8 mouse cellular contexts compared by ENCODE assay signal in genomic region chr19:22303952-22304655, GRCm38 (mm10).
DNase-seq lines count a peak whose midpoint lies in the region; ATAC-seq and TF ChIP-seq lines count a peak whose summit lies in the region.

No protein-coding gene starts in this region.

- H3K9me3 ChIP-seq in CH12.LX (replicated peaks; ENCODE audit: low read length) = no peaks in the 10 kb centered on the region
- no peaks in the 10 kb centered on the region for H3K9me3 ChIP-seq in forebrain, embryonic 15.5 days
- H3K9me3 ChIP-seq in liver, embryonic 13.5 days (replicated peaks) = no peaks in the 10 kb centered on the region
- no peaks in the 10 kb centered on the region for H3K9me3 ChIP-seq in neural tube, embryonic 11.5 days (ENCODE audit: control insufficient read depth, low read length)
- H3K9me3 ChIP-seq in stomach, postnatal 0 days (ENCODE audit: control insufficient read depth, low read length) = no peaks in the 10 kb centered on the region

- no peak overlapping the region for H3K27ac ChIP-seq in CH12.LX (ENCODE audit: insufficient read depth, low read depth)
- H3K27ac ChIP-seq in forebrain, embryonic 15.5 days (replicated peaks) = peak overlapping the region; percentile 53; the same call in 1 of the 2 replicates
- H3K27ac ChIP-seq in liver, embryonic 13.5 days = no peak overlapping the region
- H3K27ac ChIP-seq in neural tube, embryonic 11.5 days (ENCODE audit: low read depth, low read length) = no peak overlapping the region
- no peak overlapping the region for H3K27ac ChIP-seq in stomach, postnatal 0 days (replicated peaks)

- no peak for TF ChIP-seq EP300 in CH12.LX (IDR thresholded peaks at IDR 0.05; ENCODE audit: low read length)
- TF ChIP-seq EP300 in stomach, postnatal 0 days (optimal IDR thresholded peaks at IDR 0.05) = no peak

- H3K4me2 ChIP-seq in CH12.LX (ENCODE audit: insufficient read depth, low read depth, poor library complexity, severe bottlenecking) = peak overlapping the region; percentile 16; the same call in 1 of the 2 replicates
- H3K4me2 ChIP-seq in forebrain, embryonic 15.5 days (replicated peaks) = peak overlapping the region; percentile 45
- peak overlapping the region; percentile 41 for H3K4me2 ChIP-seq in liver, embryonic 13.5 days
- H3K4me2 ChIP-seq in neural tube, embryonic 11.5 days (ENCODE audit: low read depth) = peak overlapping the region; percentile 42
- peak overlapping the region; percentile 48 for H3K4me2 ChIP-seq in stomach, postnatal 0 days (replicated peaks; ENCODE audit: low read depth)

- no peaks in the 10 kb centered on the region for H3K27me3 ChIP-seq in CH12.LX (replicated peaks)
- H3K27me3 ChIP-seq in forebrain, embryonic 15.5 days = no peaks in the 10 kb centered on the region
- no peaks in the 10 kb centered on the region for H3K27me3 ChIP-seq in liver, embryonic 13.5 days
- no peaks in the 10 kb centered on the region for H3K27me3 ChIP-seq in neural tube, embryonic 11.5 days (ENCODE audit: control insufficient read depth, insufficient read depth, low read length)
- no peaks in the 10 kb centered on the region for H3K27me3 ChIP-seq in stomach, postnatal 0 days (ENCODE audit: control insufficient read depth, insufficient read depth, low read length)

- peak; percentile 86 for ATAC-seq in forebrain, embryonic 15.5 days (replicated peaks)
- no peak for ATAC-seq in liver, embryonic 13.5 days (ENCODE audit: low read depth)
- peak; percentile 75 for ATAC-seq in neural tube, embryonic 11.5 days (ENCODE audit: insufficient read depth, low FRiP score, low TSS enrichment)
- 0 out of 2 replicates have a peak, but pooled peaks have one; percentile 18 for ATAC-seq in stomach, postnatal 0 days (ENCODE audit: low FRiP score, low TSS enrichment)

- intact Hi-C loops in heart, postnatal 10 days (cut with DNase I) = loop anchor here (1.0 to 10.0 kb wide), 6 partner anchors 362 to 932 kb away; partner anchors contain the start of gene Cemip2

- H3K4me3 ChIP-seq in CH12.LX (replicated peaks in 1 of 3; ENCODE audit: low read depth in 2 of 3, low read length in 2 of 3, poor library complexity in 1 of 3) = no peak overlapping the region
- peak overlapping the region; percentile 30 for H3K4me3 ChIP-seq in forebrain, embryonic 15.5 days
- H3K4me3 ChIP-seq in liver, embryonic 13.5 days (replicated peaks) = no peak overlapping the region
- peak overlapping the region; percentile 10; the same call in 1 of the 2 replicates for H3K4me3 ChIP-seq in neural tube, embryonic 11.5 days (ENCODE audit: low read depth, low read length)
- H3K4me3 ChIP-seq in stomach, postnatal 0 days (ENCODE audit: low read depth, low read length) = peak overlapping the region; percentile 11; the same call in 1 of the 2 replicates

- peak; percentile 56 for TF ChIP-seq RAD21 in CH12.LX (IDR thresholded peaks at IDR 0.05; ENCODE audit: low read depth, low read length)

- WGBS in forebrain, embryonic 15.5 days = 1% methylated on average over 15 of the region's 18 CpGs
- WGBS in liver, embryonic 13.5 days (ENCODE audit: insufficient replicate concordance) = 12% methylated on average over 16 of the region's 18 CpGs
- WGBS in neural tube, embryonic 11.5 days = 3% methylated on average over 16 of the region's 18 CpGs
- WGBS in stomach, postnatal 0 days = 4% methylated on average over 16 of the region's 18 CpGs

- in situ Hi-C loops in CH12.LX (cut with MboI; ENCODE audit: low pct_ligation_motif_present, low pct_unique_long_range_greater_than_20kb, low sequenced_read_pairs) = loop anchor here (10.0 to 25.0 kb wide), 2 partner anchors 529 to 742 kb away; partner anchors contain the start of gene Cemip2

- no peaks in the 10 kb centered on the region for H3K36me3 ChIP-seq in CH12.LX (replicated peaks in 1 of 2; ENCODE audit: control insufficient read depth in 1 of 2, insufficient read depth in 1 of 2, low read length in 1 of 2)
- no peaks in the 10 kb centered on the region for H3K36me3 ChIP-seq in forebrain, embryonic 15.5 days
- no peaks in the 10 kb centered on the region for H3K36me3 ChIP-seq in liver, embryonic 13.5 days
- no peaks in the 10 kb centered on the region for H3K36me3 ChIP-seq in neural tube, embryonic 11.5 days (ENCODE audit: control insufficient read depth, insufficient read depth, low read length)
- no peaks in the 10 kb centered on the region for H3K36me3 ChIP-seq in stomach, postnatal 0 days (ENCODE audit: control insufficient read depth, insufficient read depth, low read length)

- H3K79me2 ChIP-seq in CH12.LX (replicated peaks; ENCODE audit: control insufficient read depth, extremely low read depth, insufficient read depth, poor library complexity, severe bottlenecking) = no peaks in the 10 kb centered on the region

- no peak overlapping the region for H3K9ac ChIP-seq in CH12.LX (ENCODE audit: insufficient read depth, low read depth)
- H3K9ac ChIP-seq in forebrain, embryonic 15.5 days (replicated peaks) = peak overlapping the region; percentile 12; the same call in 1 of the 2 replicates
- no peak overlapping the region for H3K9ac ChIP-seq in liver, embryonic 13.5 days
- H3K9ac ChIP-seq in neural tube, embryonic 11.5 days (ENCODE audit: low read length) = peak overlapping the region; percentile 41; the same call in 1 of the 2 replicates
- no peak overlapping the region for H3K9ac ChIP-seq in stomach, postnatal 0 days (ENCODE audit: low read length)

- dilution Hi-C loops in CH12.LX (cut with MboI; ENCODE audit: extremely low pct_ligation_motif_present, extremely low pct_unique_long_range_greater_than_20kb, low sequenced_read_pairs) = no loop called here

- DNase-seq in CH12.LX (ENCODE audit: extremely low read depth) = peak; percentile 90
- peak; percentile 53 for DNase-seq in c-Kit-positive CD71-positive TER-119-positive erythroid progenitor cells, embryonic 14.5 days (ENCODE audit: low spot score)
- peak; percentile 81 to 90 for DNase-seq in heart, postnatal 10 days
- peak; percentile 77 to 91 for DNase-seq in kidney, postnatal 36 days
- peak; percentile 22 for DNase-seq in liver, embryonic 13.5 days
- peak; percentile 77 for DNase-seq in neural tube, embryonic 11.5 days (ENCODE audit: low spot score)
- DNase-seq in stomach, postnatal 0 days (ENCODE audit: low spot score) = peak; percentile 85

- peak; percentile 30 to 67 for TF ChIP-seq CTCF in CH12.LX (conservative IDR thresholded peaks at IDR 0.05 in 1 of 2, IDR thresholded peaks at IDR 0.05 in 1 of 2; ENCODE audit: low read depth in 2 of 2, low read length in 2 of 2)
- TF ChIP-seq CTCF in stomach, postnatal 0 days (IDR thresholded peaks at IDR 0.05; ENCODE audit: low read depth) = peak; percentile 72

- TF ChIP-seq POLR2A in CH12.LX (IDR thresholded peaks at IDR 0.05; ENCODE audit: low read depth, low read length) = no peak

- peaks cover 0 to 6% of the 10 kb centered on the region in 2 experiments; a peak in 2 of 4 replicates for H3K4me1 ChIP-seq in CH12.LX (ENCODE audit: control insufficient read depth in 1 of 2, insufficient read depth in 2 of 2)
- peaks cover 14% of the 10 kb centered on the region for H3K4me1 ChIP-seq in forebrain, embryonic 15.5 days
- no peaks in the 10 kb centered on the region for H3K4me1 ChIP-seq in liver, embryonic 13.5 days (replicated peaks)
- peaks cover 8% of the 10 kb centered on the region; the same call in 1 of the 2 replicates for H3K4me1 ChIP-seq in neural tube, embryonic 11.5 days (ENCODE audit: control insufficient read depth, insufficient read depth, low read length)
- H3K4me1 ChIP-seq in stomach, postnatal 0 days (replicated peaks; ENCODE audit: control insufficient read depth, insufficient read depth) = no peaks in the 10 kb centered on the region

TF ChIP-seq in CH12.LX, 34 proteins besides CTCF, POLR2A, EP300 and RAD21:
- TF ChIP-seq JUN (IDR thresholded peaks at IDR 0.05; ENCODE audit: insufficient read depth, low read depth, low read length) = no peak
- TF ChIP-seq SMC3 (IDR thresholded peaks at IDR 0.05; ENCODE audit: low read depth, low read length) = peak; percentile 38

Comparison
In these comparisons a context has a peak if more than half of its experiments do, and no peak if none do; other contexts are left out.
1. DNase-seq: peak in every context shown above with its lines; median percentile 90 in CH12.LX; 86 in heart, postnatal 10 days; 85 in stomach, postnatal 0 days; 84 in kidney, postnatal 36 days; 77 in neural tube, embryonic 11.5 days; 53 in c-Kit-positive CD71-positive TER-119-positive erythroid progenitor cells, embryonic 14.5 days; 22 in liver, embryonic 13.5 days.
2. H3K4me3 ChIP-seq: peak in forebrain, embryonic 15.5 days (single experiment), neural tube, embryonic 11.5 days (single experiment) and stomach, postnatal 0 days (single experiment); none in CH12.LX (0 of 3) and liver, embryonic 13.5 days (single experiment).
3. H3K9ac ChIP-seq: peak in forebrain, embryonic 15.5 days (single experiment) and neural tube, embryonic 11.5 days (single experiment); none in CH12.LX (single experiment), liver, embryonic 13.5 days (single experiment) and stomach, postnatal 0 days (single experiment).
4. Peak in every context shown above with its lines, with median percentiles within 50 percentile points of each other: H3K4me2 ChIP-seq.